Mouse (Mus musculus) WW6 (cell line): ENCODE data around the gene Calcr.
"Not testable (repeated sequence)": the region's sequence is repeated elsewhere in the genome, so short reads cannot be mapped to it uniquely, and the experiment has no call there.

ENCODE experiments used
- DNase-seq: peaks from one replicate; pipeline ENCODE4 v3.0.0-alpha.2; 2013; ENCODE audit warnings: low read depth, low spot score

Calcr gene

DNA sequence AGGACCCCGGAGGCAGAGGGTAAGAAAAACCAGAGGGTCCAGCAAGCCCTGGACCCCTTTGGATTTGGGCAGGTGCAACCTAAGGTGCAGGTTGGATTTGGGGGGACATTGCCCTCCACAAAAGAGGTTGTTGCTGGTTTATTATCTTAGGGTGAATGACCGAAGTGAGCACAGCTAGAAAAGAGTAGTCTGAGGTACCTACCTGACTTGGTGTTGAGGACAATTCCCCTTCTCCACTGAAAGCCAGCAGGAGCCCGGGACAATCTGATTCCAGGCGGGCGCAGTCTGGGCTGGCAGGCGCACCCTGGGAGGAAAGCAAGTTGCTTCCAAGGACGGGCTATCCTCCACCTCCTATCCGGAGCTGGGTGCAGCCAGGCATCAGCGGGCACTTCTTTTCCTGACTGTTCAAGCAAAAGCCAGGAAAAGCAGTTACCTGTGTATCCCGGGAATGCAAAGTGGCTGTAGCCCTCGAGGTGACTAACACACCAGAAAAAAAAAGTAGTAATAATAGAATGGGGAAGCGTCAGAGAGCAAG, at the start of gene Calcr:
TSS of gene Calcr (minus strand) at position 485 of the 535 bp plus-strand sequence.
- no peak for DNase-seq

DNA sequence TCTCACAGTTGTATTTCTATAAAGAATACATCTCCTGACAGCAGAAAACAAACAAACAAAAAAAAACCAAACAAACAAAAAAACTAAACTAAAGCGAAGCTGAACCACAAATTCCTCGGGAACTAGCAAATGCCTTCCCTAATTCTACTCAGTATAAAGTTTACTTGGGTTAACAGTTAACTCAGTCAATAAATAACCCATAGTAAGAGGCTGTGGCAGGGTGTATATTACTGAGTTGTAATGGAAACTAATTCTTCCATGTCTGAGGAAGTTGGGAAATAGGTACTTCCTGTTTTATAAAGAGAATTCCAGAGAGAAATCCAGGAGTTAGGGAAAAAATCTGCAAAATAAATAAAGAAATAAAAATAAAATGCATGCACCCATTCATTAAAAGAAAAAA, 3.0 kb upstream of the Calcr start:
- no peak for DNase-seq

DNA sequence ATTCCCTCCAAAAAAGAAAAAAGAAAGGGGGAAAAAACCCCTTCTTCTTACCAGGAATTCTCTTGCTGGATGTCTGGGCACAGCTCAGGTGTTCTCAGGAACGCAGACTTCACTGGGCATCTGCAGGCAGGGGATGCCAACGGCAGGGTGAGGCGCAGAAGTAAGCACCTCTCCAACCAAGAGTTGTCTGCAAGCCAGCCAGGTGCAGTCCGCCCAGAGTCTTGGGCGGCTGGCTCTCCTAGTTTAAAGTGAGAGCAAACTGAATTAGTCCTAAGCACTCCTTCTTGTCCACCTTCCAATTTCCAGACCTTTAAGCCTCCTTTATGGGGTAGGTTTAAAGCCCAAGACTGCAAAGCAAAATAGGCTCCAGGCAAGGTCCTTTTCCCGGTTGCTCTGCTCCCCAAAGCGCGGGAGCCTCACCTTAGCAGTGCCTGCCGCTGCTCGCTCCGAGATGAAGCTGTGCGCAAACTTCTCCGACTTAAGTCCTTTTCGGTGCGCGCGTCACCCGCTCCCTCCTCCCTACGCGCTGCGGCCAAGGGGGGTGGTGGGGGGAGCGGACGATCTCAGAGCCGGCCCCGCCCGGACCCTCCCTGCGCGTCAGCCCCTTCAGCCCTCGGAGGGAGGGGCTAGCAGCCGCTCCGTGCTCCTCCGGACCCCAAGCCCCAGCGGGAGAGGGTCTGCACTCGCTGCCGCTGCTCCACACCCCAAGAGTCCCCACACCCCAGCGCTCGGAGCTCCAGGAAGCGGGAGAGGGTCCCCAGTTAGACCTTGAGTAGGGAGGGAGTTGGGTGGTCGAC, 1.1 kb downstream of the Calcr start:
- peak; percentile 36 for DNase-seq

DNA sequence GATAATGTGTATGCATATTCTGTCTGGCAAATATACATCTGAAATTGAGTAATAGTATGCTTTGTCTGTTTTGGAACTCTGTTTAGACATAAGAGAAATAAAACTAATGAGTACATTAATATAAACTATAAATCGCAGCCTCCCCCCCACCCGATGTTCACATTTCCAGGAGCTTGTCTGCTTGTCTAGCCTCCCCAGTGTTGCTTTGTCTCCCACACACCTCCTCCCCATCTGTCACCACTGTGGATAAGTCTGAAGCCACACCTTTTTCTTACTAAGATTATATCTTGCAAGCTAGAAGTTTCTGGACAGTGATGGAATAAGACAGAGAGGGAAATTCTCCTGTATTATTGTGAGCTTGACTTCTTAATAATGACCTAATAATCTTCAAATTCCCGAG, 12.9 kb downstream of the Calcr start:
- no peak for DNase-seq

DNA sequence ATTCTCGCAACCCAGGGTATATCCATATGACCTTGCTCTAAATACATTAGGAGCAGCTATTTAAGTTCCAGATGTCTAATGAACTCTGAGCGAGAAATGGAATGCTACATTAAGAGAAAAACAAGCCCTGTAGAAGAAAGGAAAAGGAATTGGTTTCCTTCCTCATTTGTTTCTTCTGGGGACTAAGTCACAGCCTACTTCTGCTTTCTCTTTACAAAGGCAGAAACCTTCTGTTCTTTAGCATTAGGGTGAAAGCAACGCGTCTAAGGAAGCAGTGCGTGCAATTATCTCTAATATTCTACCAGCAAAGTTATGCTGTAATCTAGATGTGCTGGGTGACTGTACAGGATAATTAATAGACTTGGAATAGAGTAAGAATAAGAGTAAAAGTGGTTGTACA, 14.9 kb downstream of the Calcr start:
- DNase-seq = no peak

DNA sequence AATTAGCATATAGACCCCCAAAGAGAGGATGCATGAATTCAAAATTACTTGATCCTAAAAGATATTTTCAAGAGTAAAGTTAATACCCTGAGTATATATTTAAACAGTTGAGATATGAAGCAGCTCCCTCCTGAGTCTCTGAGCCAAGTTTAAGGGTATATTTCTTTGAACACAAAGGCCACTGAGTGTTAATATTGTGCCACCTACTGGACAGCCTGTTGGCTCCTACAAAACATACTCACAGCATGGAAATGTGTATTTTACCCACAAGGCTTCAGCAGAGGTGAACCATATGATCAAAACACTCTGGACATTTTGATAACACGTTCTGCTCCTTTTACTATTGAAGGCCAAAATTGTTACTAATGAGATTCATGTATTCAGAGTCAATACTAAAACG, 19.0 kb downstream of the Calcr start:
- DNase-seq = no peak

DNA sequence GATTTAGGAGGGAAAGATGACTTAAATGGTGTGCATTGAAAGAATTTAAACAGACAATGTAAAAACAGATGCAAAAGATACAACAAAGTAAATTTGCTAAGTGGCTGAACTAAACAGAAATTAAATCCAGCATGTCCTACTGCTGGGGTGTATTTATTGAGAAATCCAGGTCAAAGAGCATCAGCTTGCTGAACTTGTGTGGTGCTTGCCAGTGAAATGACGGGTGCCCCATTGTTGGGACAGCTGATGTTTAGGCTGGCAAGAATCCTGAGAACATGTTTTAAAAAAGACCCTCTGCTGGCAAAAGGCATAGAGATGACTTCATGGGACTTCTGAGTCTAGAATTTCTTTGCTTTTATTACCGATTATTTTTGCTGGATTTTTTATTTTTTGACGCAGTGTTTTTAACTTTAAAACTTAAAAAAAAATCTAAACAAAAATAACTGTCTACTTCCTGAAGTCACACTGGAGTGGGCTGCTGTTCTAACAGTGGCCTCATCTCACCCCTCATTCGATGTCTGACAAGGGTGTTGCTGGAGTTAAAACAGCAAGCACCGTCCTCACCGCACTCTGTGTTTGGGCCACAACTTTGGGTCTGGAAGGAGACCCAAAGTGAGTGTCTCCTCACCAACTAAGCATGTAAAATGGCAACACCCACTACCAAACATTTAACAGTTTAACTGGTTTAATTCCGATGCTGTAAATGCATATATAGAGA, 22.4 kb downstream of the Calcr start:
- DNase-seq = no peak

DNA sequence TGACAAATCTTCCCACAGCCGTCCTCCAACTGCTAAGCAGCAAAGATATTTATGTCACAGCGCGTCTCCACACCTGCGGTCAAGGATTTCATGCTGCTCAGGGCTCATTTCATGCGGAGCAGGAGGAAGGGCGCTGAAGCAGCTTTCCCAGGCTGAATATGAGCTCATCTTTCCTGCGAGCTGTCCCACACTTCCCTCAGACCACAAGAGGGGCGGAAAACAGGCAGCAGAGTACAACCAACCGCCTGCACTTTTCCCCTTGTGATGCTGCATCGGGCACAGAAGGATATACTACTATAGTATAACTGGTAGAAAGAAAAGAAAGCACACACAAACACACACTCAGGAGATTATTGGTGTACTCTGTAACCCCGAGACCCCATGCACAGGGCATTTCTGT, 23.2 kb downstream of the Calcr start:
- DNase-seq = no peak

DNA sequence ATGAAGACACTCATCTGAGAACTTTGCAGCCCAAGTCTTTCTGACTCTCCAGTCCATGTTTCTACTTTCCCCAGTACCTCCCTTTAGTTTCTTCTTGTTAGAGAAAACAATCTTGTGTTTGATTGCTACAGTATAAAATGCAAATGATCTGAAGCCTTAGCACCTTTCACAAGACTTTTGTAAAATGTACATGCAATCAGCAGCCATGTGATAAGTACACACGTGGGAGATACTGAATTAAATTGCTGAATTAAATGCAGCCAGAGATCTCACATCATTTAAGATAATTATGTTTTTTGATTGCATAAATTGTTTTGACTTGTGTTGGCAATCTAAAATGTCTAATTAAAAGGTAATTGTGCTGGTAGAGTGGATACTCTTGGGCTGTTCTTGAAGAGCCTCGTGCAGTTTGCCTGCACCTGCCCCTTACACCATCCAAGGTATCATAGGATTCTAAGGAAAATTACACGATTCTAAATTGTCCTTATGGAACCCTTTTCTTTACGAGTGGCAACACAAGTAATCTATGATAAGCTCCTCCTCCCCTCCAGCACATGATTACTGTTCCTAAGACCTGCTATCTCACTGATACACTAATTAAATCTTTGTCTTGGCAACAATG, 34.2 kb downstream of the Calcr start:
- DNase-seq = no peak

DNA sequence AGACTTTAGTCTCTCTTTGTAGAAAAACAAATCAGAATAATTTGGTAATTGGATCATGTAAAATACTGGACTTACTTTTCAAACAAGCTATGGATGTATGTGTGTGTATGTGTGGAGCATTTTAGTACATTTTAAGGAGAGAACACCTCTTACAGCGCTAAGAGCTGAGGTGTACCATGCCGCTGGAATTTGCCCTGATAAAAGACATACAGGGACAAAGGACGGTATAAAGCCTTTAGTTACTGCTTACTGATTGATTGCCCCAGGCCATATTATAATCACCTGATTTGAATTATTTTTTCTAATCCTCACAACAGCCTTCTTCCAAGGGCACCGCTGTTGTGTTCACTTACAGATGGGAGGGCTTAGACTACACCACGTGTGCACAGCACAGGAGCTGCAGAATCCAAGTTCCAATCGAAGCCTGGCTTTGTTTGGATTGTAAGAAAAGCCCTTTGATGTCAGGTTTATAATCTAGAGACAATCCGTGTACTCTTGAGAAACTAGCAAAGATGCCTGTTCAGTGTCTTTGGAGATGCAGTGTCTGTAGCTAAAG, 76.3 kb downstream of the Calcr start:
- DNase-seq = no peak

DNA sequence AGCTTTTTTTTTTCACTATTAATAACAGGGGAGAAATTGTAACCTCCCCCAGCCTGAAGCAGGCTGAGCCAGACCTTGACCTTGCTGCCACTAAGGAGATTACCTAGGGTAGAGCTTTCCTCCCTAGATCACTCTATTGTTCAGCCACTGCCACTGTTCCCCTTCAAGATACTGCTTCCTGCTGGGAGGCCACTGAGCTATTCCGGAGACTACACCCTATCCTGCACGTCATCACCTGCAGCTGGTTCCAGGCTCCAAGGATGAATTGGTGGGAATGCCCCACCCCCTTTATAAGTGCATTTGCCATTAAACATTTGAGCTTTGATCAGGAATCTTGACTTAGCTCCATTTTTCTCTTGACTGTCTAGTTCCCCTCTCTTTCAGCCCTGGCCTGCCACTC, 86.2 kb downstream of the Calcr start:
- not testable (repeated sequence) for DNase-seq

DNA sequence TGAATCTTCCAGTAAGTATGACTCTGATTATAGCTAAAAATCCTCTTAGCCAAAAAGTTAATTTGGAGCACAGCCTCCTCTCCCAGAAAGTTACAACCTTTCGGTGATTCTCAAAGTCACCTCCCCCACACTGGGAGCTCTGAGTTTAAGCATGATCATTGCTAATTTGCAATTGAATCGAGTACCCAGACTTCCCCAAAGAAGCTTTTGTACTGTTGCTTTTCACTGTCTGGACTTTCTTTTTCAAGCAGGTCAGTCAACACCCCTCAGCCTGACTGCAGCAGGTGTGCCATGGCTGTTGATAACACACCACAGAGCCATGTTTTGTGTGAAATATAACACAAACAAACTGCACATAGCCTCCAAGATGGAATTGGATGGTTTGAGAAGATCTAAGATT, 86.7 kb downstream of the Calcr start:
- no peak for DNase-seq

DNA sequence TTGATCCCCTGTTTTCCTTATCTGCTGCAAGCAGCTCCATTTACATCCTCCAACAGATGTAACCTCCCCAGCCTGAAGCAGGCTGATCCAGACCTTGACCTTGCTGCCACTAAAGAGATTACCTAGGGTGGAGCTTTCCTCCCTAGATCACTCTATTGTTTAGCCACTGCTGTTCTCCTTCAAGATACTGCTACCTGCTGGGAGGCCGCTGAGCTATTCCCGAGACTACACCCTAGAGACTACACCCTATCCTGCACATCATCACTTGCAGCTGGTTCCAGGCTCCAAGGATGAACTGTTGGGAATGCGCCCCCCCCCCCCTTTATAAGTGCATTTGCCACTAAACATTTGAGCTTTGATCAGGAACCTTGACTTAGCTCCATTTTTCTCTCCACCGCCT, 92.6 kb downstream of the Calcr start:
- DNase-seq = not testable (repeated sequence)

DNA sequence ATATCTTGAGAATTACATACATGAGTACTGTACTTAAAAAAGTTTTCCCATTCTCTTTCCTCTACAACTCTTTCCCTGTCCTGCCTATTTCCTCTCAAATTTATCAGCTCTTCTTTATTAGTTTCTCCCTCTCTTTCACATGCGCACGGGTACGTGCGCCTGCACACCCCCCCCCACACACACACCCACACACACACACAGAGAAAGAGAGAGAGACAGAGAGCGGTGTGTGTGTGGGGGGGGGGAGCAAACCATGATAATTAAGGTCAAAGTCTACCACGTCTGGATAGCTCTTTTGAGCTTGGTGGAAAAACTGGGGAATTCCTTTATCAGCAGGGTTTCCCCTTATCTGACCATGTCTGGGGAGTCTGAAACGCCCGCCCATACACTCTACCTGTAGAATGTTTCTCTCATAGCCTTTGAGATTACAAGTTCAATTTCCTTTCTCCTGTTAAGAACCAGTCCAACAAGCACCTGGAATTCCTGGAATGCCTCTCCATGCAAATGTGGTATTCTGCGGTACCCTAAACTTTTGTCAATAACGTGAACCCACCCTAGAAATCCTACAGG, 100.3 kb downstream of the Calcr start:
- DNase-seq = no peak

DNA sequence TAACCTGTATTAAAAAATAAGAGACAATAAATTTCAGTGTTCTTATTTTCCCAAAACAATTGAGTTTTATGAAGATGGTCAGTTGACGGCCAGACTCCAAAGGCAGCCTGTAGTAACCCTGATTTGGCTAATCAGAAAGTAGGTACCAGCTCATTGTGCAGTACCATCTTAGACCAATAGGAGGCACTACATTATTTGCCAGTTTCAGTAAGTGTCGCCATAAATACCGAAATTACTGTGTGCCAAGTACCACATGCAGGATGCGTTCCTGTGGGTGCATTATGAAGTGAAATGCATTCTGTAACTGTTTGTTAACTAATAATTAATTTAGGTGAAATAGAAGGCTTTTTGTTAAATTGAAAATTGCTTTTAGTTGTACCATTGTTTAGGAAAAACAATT, 106.1 kb downstream of the Calcr start:
- no peak for DNase-seq
